Mouse (Mus musculus) midbrain, embryonic 13.5 days (tissue): ENCODE data around the gene Olfr1202. TPM values are rescaled to one million over a fixed set of nuclear protein-coding genes. Genes with fewer than 3 reads are reported as not detected.

Source experiments
- ATAC-seq: fragments of 200-750 bp; cut with Nextera tagmentation; 2 replicates; pipeline ENCODE4 v1.8.0; 2017; ENCODE audit warnings: mild to moderate bottlenecking, moderate TSS enrichment, moderate library complexity
- H3K27ac ChIP-seq: fragments of 300-500 bp; sonication (generic); 2 replicates; pipeline ENCODE4 v1.5.1; 2015; ENCODE audit warnings: inconsistent platforms, mild to moderate bottlenecking, moderate library complexity
- H3K27me3 ChIP-seq: fragments of 300-500 bp; sonication (generic); 2 replicates; pipeline ENCODE4 v1.6.1; 2015; ENCODE audit warnings: mild to moderate bottlenecking, inconsistent platforms
- H3K36me3 ChIP-seq: fragments of 300-500 bp; sonication (generic); 2 replicates; pipeline ENCODE4 v1.6.1; 2015; ENCODE audit warnings: mild to moderate bottlenecking, inconsistent platforms
- H3K4me1 ChIP-seq: fragments of 300-500 bp; sonication (generic); replicated peaks from 2 replicates; pipeline ENCODE4 v1.6.1; 2015; ENCODE audit warnings: inconsistent platforms
- H3K4me2 ChIP-seq: fragments of 300-500 bp; sonication (generic); replicated peaks from 2 replicates; pipeline ENCODE4 v1.6.1; 2015; ENCODE audit warnings: moderate library complexity, mild to moderate bottlenecking, inconsistent platforms
- H3K4me3 ChIP-seq: fragments of 300-500 bp; sonication (generic); replicated peaks from 2 replicates; pipeline ENCODE4 v1.5.1; 2015; ENCODE audit warnings: mild to moderate bottlenecking, inconsistent platforms
- H3K9ac ChIP-seq: fragments of 300-500 bp; sonication (generic); replicated peaks from 2 replicates; pipeline ENCODE4 v1.6.1; 2015; ENCODE audit warnings: mild to moderate bottlenecking, inconsistent platforms
- H3K9me3 ChIP-seq: fragments of 300-500 bp; sonication (generic); 2 replicates; pipeline ENCODE4 v1.6.1; 2016; ENCODE audit warnings: mild to moderate bottlenecking, inconsistent platforms
- WGBS: fragments of 180-500 bp; shearing (Covaris S2); methylation state at CpG from one replicate; pipeline ENCODE4 v1.1.7; 2015; 5-methylcytosine and 5-hydroxymethylcytosine counted together
- polyA plus RNA-seq: library from polyadenylated mRNA; unstranded; fragments of >200 nt; fragmentation: Nextera tagmentation; extraction: Ambion mirVana; gene quantifications from 2 replicates; pipeline ENCODE4 v1.2.1, GENCODE M21; 2015

The Olfr1202 gene
- polyA plus RNA-seq: not detected in 2 replicates

DNA sequence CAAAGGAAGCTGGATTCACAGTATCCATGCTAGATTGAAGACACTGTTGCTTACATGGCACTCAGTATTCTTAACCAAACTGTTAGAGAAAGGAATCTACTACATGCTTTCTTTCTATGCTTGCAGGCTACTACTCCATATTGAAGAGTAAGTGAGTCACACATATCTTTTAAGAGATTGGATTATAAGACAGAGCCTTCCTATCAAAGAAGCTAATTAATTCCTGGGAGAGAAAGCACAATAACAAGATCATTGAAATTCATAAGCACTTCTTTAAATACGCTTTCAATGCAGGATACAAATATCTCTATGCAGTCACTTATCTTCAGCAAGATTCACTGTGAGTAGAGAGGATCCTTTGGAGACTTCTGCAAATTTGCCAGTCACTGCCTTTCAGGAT is at the start of gene Olfr1202:
TSS of gene Olfr1202 (plus strand) at position 301 of the 400 bp plus-strand sequence.
- H3K4me1 ChIP-seq: no peaks in the 10 kb centered on the region
- no peaks in the 10 kb centered on the region for H3K27me3 ChIP-seq
- H3K36me3 ChIP-seq: no peaks in the 10 kb centered on the region
- H3K9me3 ChIP-seq: no peaks in the 10 kb centered on the region
- no peak within 1 kb of the TSS for H3K27ac ChIP-seq
- H3K4me2 ChIP-seq: no peak within 1 kb of the TSS
- no peak within 1 kb of the TSS for H3K9ac ChIP-seq
- 64% methylated on average over 1 of the region's 1 CpGs for WGBS
- no peak for ATAC-seq
- H3K4me3 ChIP-seq: no peak within 1 kb of the TSS

DNA sequence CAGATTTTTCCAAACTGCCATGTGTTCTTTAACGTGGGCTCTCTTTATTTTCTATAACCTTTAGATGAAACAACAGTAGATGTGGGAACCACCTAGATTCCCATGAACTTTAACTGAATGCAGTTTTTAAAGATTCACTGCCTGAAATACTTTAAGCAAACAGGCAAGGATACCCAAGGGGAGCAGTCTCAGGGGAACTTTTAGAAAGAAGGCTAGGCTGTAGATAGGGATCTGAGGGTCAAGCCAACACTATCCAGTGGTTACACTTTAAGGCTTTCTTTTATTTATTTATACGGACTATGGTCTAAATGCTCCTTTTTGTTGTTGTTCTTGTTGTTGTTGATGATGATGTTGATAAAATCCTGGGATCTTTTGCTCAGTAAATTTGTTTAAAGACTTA is 43.9 kb upstream of the Olfr1202 start, which contains the start of gene Olfr1200:
TSS of gene Olfr1200 (minus strand) at position 101 of the 400 bp plus-strand sequence.
- Histone ChIP-seq H3K4me2 (no peak within 1 kb of the TSS), H3K27ac (no peak within 1 kb of the TSS), H3K9ac (no peak within 1 kb of the TSS), H3K27me3 (no peaks in the 10 kb centered on the region), H3K36me3 (no peaks in the 10 kb centered on the region), H3K4me1 (no peaks in the 10 kb centered on the region), H3K4me3 (no peak within 1 kb of the TSS), H3K9me3 (no peaks in the 10 kb centered on the region)
- no peak for ATAC-seq
- 87% methylated on average over 2 of the region's 2 CpGs for WGBS

DNA sequence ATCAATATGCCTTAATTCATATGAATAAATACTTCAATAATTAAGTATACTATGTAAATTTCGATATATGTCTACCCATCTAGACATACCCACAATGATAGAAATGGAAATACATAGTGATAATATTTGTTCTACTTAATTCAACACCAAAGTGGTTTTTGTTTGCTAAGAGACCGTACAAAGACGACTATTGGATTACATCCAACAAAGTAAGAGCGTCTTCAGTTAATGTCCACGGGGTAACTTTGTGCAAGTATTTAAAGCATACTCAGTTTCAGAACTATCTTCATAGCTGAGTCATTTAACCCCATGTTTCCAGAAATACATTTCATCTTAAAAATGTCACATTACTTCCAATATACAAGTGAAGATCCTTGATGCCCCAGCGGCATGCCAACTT is 21.6 kb upstream of the Olfr1202 start, which contains the start of gene Olfr1201:
TSS of gene Olfr1201 (plus strand) at position 301 of the 400 bp plus-strand sequence.
- no peak for ATAC-seq
- no peak within 1 kb of the TSS for H3K4me2 ChIP-seq
- no peaks in the 10 kb centered on the region for H3K9me3 ChIP-seq
- H3K9ac ChIP-seq: no peak within 1 kb of the TSS
- H3K27ac ChIP-seq: no peak within 1 kb of the TSS
- H3K36me3 ChIP-seq: no peaks in the 10 kb centered on the region
- H3K4me3 ChIP-seq: no peak within 1 kb of the TSS
- no peaks in the 10 kb centered on the region for H3K27me3 ChIP-seq
- WGBS: 83% methylated on average over 6 of the region's 6 CpGs
- H3K4me1 ChIP-seq: no peaks in the 10 kb centered on the region

GRCm38 (mm10) chr2:88829437-88829836 is 15.1 kb downstream of the Olfr1202 start, which contains the start of gene Olfr1205:
Gene Olfr1205 (plus strand): TSS chr2:88829737.
- H3K4me1 ChIP-seq: no peaks in the 10 kb centered on the region
- 94% methylated on average over 2 of the region's 2 CpGs for WGBS
- no peak for ATAC-seq

GRCm38 (mm10) chr2:88838477-88838876 is 24.2 kb downstream of the Olfr1202 start:
- H3K4me1 ChIP-seq: no peaks in the 10 kb centered on the region
- no peaks in the 10 kb centered on the region for H3K36me3 ChIP-seq
- no peak for ATAC-seq
- no peaks in the 10 kb centered on the region for H3K27me3 ChIP-seq
- WGBS: 98% methylated on average over 2 of the region's 2 CpGs
- no peaks in the 10 kb centered on the region for H3K9me3 ChIP-seq
- no peak overlapping the region for H3K9ac ChIP-seq
- no peak overlapping the region for H3K4me3 ChIP-seq
- H3K4me2 ChIP-seq: no peak overlapping the region
- H3K27ac ChIP-seq: no peak overlapping the region

More at GRCm38 (mm10) chr2:88829437-88829836, 15.1 kb downstream of the Olfr1202 start, which contains the start of gene Olfr1205:
- no peak within 1 kb of the TSS for H3K4me3 ChIP-seq
- H3K9ac ChIP-seq: no peak within 1 kb of the TSS
- H3K36me3 ChIP-seq: no peaks in the 10 kb centered on the region
- no peak within 1 kb of the TSS for H3K27ac ChIP-seq
- H3K27me3 ChIP-seq: no peaks in the 10 kb centered on the region
- H3K9me3 ChIP-seq: no peaks in the 10 kb centered on the region
- no peak within 1 kb of the TSS for H3K4me2 ChIP-seq

- Histone ChIP-seq H3K27me3 (no peaks in the 10 kb centered on the region), H3K36me3 (no peaks in the 10 kb centered on the region), H3K27ac (no peak within 1 kb of the TSS), H3K4me1 (no peaks in the 10 kb centered on the region), H3K9me3 (no peaks in the 10 kb centered on the region), H3K4me3 (no peak within 1 kb of the TSS), H3K9ac (no peak within 1 kb of the TSS), H3K4me2 (no peak within 1 kb of the TSS)
- ATAC-seq: no peak
- 88% methylated on average over 1 of the region's 1 CpGs for WGBS
Observed at GRCm38 (mm10) chr2:88848992-88849391, 34.7 kb downstream of the Olfr1202 start, which contains the start of gene Olfr1204. Gene Olfr1204 (plus strand): TSS chr2:88849292.

GRCm38 (mm10) chr2:88862931-88863330 is 48.6 kb downstream of the Olfr1202 start, which contains the start of gene Olfr1206:
Gene Olfr1206 (plus strand): TSS chr2:88863231.
- no peak within 1 kb of the TSS for H3K4me3 ChIP-seq
- no peaks in the 10 kb centered on the region for H3K9me3 ChIP-seq
- no peak within 1 kb of the TSS for H3K27ac ChIP-seq
- 87% methylated on average over 2 of the region's 2 CpGs for WGBS
- no peaks in the 10 kb centered on the region for H3K4me1 ChIP-seq
- H3K27me3 ChIP-seq: no peaks in the 10 kb centered on the region
- no peak for ATAC-seq
- H3K36me3 ChIP-seq: no peaks in the 10 kb centered on the region
- H3K9ac ChIP-seq: no peak within 1 kb of the TSS
- no peak within 1 kb of the TSS for H3K4me2 ChIP-seq

Other genes starting within 250 kb of the Olfr1202 start
- not detected in 2 replicates for gene Olfr1189, start 228.0 kb upstream of the Olfr1202 start, polyA plus RNA-seq
- gene Olfr1191-ps1, start 174.0 kb upstream of the Olfr1202 start, polyA plus RNA-seq: not detected in 2 replicates
- not detected in 2 replicates for gene Olfr1192-ps1, start 166.0 kb upstream of the Olfr1202 start, polyA plus RNA-seq
- not detected in 2 replicates for gene Olfr1193, start 138.9 kb upstream of the Olfr1202 start, polyA plus RNA-seq
- not detected in 2 replicates for gene Olfr1195, start 125.3 kb upstream of the Olfr1202 start, polyA plus RNA-seq
- gene Olfr1196, start 109.9 kb upstream of the Olfr1202 start, polyA plus RNA-seq: 0.11 TPM in 1 of 2 replicates, not detected in the other
- gene Olfr1197, start 82.1 kb upstream of the Olfr1202 start, polyA plus RNA-seq: not detected in 2 replicates
- gene Olfr1198, start 63.1 kb upstream of the Olfr1202 start, polyA plus RNA-seq: not detected in 2 replicates
- not detected in 2 replicates for gene Olfr1199, start 54.0 kb upstream of the Olfr1202 start, polyA plus RNA-seq
- not detected in 2 replicates for gene Olfr1200, start 44.0 kb upstream of the Olfr1202 start, polyA plus RNA-seq
- gene Olfr1201, start 21.5 kb upstream of the Olfr1202 start, polyA plus RNA-seq: not detected in 2 replicates
- gene Olfr1205, start 15.2 kb downstream of the Olfr1202 start, polyA plus RNA-seq: not detected in 2 replicates
- gene Olfr1204, start 34.8 kb downstream of the Olfr1202 start, polyA plus RNA-seq: not detected in 2 replicates
- gene Olfr1206, start 48.7 kb downstream of the Olfr1202 start, polyA plus RNA-seq: not detected in 2 replicates
- not detected in 2 replicates for gene Olfr1208, start 87.8 kb downstream of the Olfr1202 start, polyA plus RNA-seq
- not detected in 2 replicates for gene Olfr1209, start 100.7 kb downstream of the Olfr1202 start, polyA plus RNA-seq
- gene Olfr1211, start 123.6 kb downstream of the Olfr1202 start, polyA plus RNA-seq: not detected in 2 replicates
- not detected in 2 replicates for gene Olfr1212, start 139.5 kb downstream of the Olfr1202 start, polyA plus RNA-seq
- not detected in 2 replicates for gene Gm13762, start 165.8 kb downstream of the Olfr1202 start, polyA plus RNA-seq
- not detected in 2 replicates for gene Olfr1214, start 178.2 kb downstream of the Olfr1202 start, polyA plus RNA-seq
- not detected in 2 replicates for gene Olfr1215, start 192.5 kb downstream of the Olfr1202 start, polyA plus RNA-seq
- gene Olfr1216, start 203.8 kb downstream of the Olfr1202 start, polyA plus RNA-seq: not detected in 2 replicates
- gene Olfr1217, start 217.6 kb downstream of the Olfr1202 start, polyA plus RNA-seq: not detected in 2 replicates
- not detected in 2 replicates for gene Olfr1218, start 246.7 kb downstream of the Olfr1202 start, polyA plus RNA-seq